ENCODE assay signal across 21 mouse cellular contexts in genomic region chr14:57844535-57844934, GRCm38 (mm10). TPM values are rescaled to one million over a fixed set of nuclear protein-coding genes. Genes with fewer than 3 reads are reported as not detected.
"Had no signal": no experiment of that assay in that cellular context is flagged by ENCODE, and none has a peak within 500 bp of the region (broad histone marks: within the 10 kb centered on the region; RNA-seq: fewer than 3 reads in every experiment).

No protein-coding gene starts in this region.

- H3K27me3 ChIP-seq: limb, embryonic 15.5 days; megakaryocyte, embryonic 14.5 days; midbrain, embryonic 13.5 days; midbrain, embryonic 15.5 days; neural tube, embryonic 12.5 days; stomach, embryonic 15.5 days had no signal

- H3K4me2 ChIP-seq: limb, embryonic 15.5 days; lung, embryonic 14.5 days; midbrain, embryonic 11.5 days; midbrain, embryonic 13.5 days; midbrain, embryonic 15.5 days; neural tube, embryonic 12.5 days; stomach, embryonic 15.5 days had no signal

- H3K9ac ChIP-seq: limb, embryonic 15.5 days; lung, embryonic 14.5 days; midbrain, embryonic 13.5 days; midbrain, embryonic 15.5 days; neural tube, embryonic 12.5 days; stomach, embryonic 15.5 days had no signal

- ATAC-seq: midbrain, embryonic 13.5 days; midbrain, embryonic 15.5 days had no signal

- DNase-seq: lung, adult 18-20 months; lung, embryonic 14.5 days; lung, postnatal 10 days; lung, postnatal 4 days; retina, postnatal 1 day; right cerebral cortex, adult 18-20 months; right cerebral cortex, postnatal 25 days; right cerebral cortex, postnatal 4 days; spleen, adult 18-20 months; thymus, adult 18-20 months; thymus, postnatal 25 days; thymus, postnatal 4 days had no signal

- H3K9me3 ChIP-seq: limb, embryonic 15.5 days; megakaryocyte, embryonic 14.5 days; midbrain, embryonic 13.5 days; midbrain, embryonic 15.5 days; neural tube, embryonic 12.5 days; stomach, embryonic 15.5 days had no signal

- H3K4me3 ChIP-seq: limb, embryonic 15.5 days; megakaryocyte, embryonic 14.5 days; midbrain, embryonic 13.5 days; midbrain, embryonic 15.5 days; neural tube, embryonic 12.5 days; stomach, embryonic 15.5 days had no signal

- H3K27ac ChIP-seq: limb, embryonic 15.5 days; midbrain, embryonic 13.5 days; midbrain, embryonic 15.5 days; neural tube, embryonic 12.5 days; stomach, embryonic 15.5 days; stomach, postnatal 0 days had no signal

- H3K4me1 ChIP-seq: limb, embryonic 15.5 days; midbrain, embryonic 13.5 days; midbrain, embryonic 15.5 days; neural tube, embryonic 12.5 days; stomach, embryonic 15.5 days had no signal

RNA-seq across cellular contexts. Expression of gene Ska3, which starts 18.6 kb away (rescaled TPM):
- total RNA-seq: neutrophil, adult 5-6 weeks had no signal
